Mouse (Mus musculus) heart, postnatal 10 days (tissue): ENCODE measurements around the gene Gpr1. TPM values are rescaled to one million over a fixed set of nuclear protein-coding genes. Genes with fewer than 3 reads are reported as not detected.
A peak's percentile ranks its signal among the peaks of the same experiment; 100 is the strongest.
"Not testable (repeated sequence)": the region's sequence is repeated elsewhere in the genome, so short reads cannot be mapped to it uniquely, and the experiment has no call there.

Experiments
- DNase-seq, 2 experiments: peaks; one replicate each; pipeline ENCODE4 v3.0.0; 2021
- intact Hi-C: fragments of 180-260 bp; cut with DNase I; formaldehyde crosslinking; loops from one replicate; pipeline ENCODE4 v1.15.1; 2025
- microRNA-seq, 2 experiments: library from miRNA; unstranded; fragments of <30 nt; microRNA quantifications; one replicate each; pipeline ENCODE4 v1.2.0; 2022
- total RNA-seq, 2 experiments: library from RNA; stranded (reverse); gene quantifications; 2 replicates each; pipeline ENCODE4 v1.2.3; 2021

Gpr1 gene
- total RNA-seq, 2 experiments from 2014 or later = 0.22 to 0.35 TPM

- peak; percentile 82 to 85 for DNase-seq
- intact Hi-C loops = loop anchor here (2.0 kb wide), 1 partner anchor 71 kb away; no protein-coding TSS in a partner anchor
These were observed 32.1 kb downstream of the Gpr1 start for GRCm38 (mm10) chr1:63182212-63182611.

- intact Hi-C loops = no loop called here
These were observed 32.9 kb downstream of the Gpr1 start for GRCm38 (mm10) chr1:63181480-63181879.

GRCm38 (mm10) chr1:63181019-63181418, 33.3 kb downstream of the Gpr1 start:
- intact Hi-C loops = no loop called here
- DNase-seq = peak; percentile 95 to 96

More at GRCm38 (mm10) chr1:63181480-63181879, 32.9 kb downstream of the Gpr1 start:
- DNase-seq = no peak

- intact Hi-C loops, DNase-seq: not testable (repeated sequence)
These were observed 33.8 kb downstream of the Gpr1 start for GRCm38 (mm10) chr1:63180575-63180974.

- intact Hi-C loops = no loop called here
- DNase-seq = no peak
These were observed 34.2 kb downstream of the Gpr1 start for GRCm38 (mm10) chr1:63180122-63180521.

- no peak for DNase-seq
- intact Hi-C loops = no loop called here
These were observed 36.0 kb downstream of the Gpr1 start for GRCm38 (mm10) chr1:63178308-63178707.

- intact Hi-C loops = no loop called here
These were observed 37.5 kb downstream of the Gpr1 start, which contains the start of the genes Eef1b2 and Ndufs1 for GRCm38 (mm10) chr1:63176604-63177421. Eef1b2 (plus strand) TSS chr1:63176825. Ndufs1 (minus strand) TSS chr1:63176833.

GRCm38 (mm10) chr1:63176259-63176603, 38.1 kb downstream of the Gpr1 start:
- intact Hi-C loops = no loop called here
- no peak for DNase-seq

More at GRCm38 (mm10) chr1:63176604-63177421, 37.5 kb downstream of the Gpr1 start, which contains the start of the genes Eef1b2 and Ndufs1:
- peak; percentile 99 for DNase-seq

GRCm38 (mm10) chr1:63175853-63176252, 38.5 kb downstream of the Gpr1 start:
- peak in 1 of 2 experiments; percentile 53 for DNase-seq
- intact Hi-C loops = no loop called here

- DNase-seq = no peak
- intact Hi-C loops = no loop called here
These were observed 45.7 kb downstream of the Gpr1 start for GRCm38 (mm10) chr1:63168638-63169037.

- intact Hi-C loops = no loop called here
- no peak for DNase-seq
These were observed 74.1 kb downstream of the Gpr1 start for GRCm38 (mm10) chr1:63140231-63140630.

- intact Hi-C loops, DNase-seq: not testable (repeated sequence)
These were observed 75.8 kb downstream of the Gpr1 start for GRCm38 (mm10) chr1:63138586-63138985.

GRCm38 (mm10) chr1:63137971-63138370, 76.4 kb downstream of the Gpr1 start:
- no peak for DNase-seq
- intact Hi-C loops = no loop called here

GRCm38 (mm10) chr1:63134530-63134929, 79.8 kb downstream of the Gpr1 start:
- no peak for DNase-seq
- intact Hi-C loops = no loop called here

Small RNA genes lying within 50 kb of the gene (microRNA-seq; reads per million reads assigned to microRNA genes)
- gene Gm24557 (0 reads per million in 2 experiments), gene Gm27512 (0 reads per million in 2 experiments)

Other genes with a start within 250 kb of the Gpr1 start
- gene Ino80d, start 99.9 kb downstream of the Gpr1 start, total RNA-seq = 10 to 100 TPM; 25.7 to 26.6 TPM
- 100 to 1,000 TPM; 445 to 453 TPM for gene Eef1b2, start 37.7 kb downstream of the Gpr1 start, total RNA-seq
- gene Ndufs1, start 37.7 kb downstream of the Gpr1 start, total RNA-seq = 100 to 1,000 TPM; 670 to 683 TPM
- 1 to 10 TPM; 1.6 TPM for gene Zdbf2, start 58.7 kb upstream of the Gpr1 start, total RNA-seq
- 1 to 10 TPM; 2.2 to 4.2 TPM for gene Adam23, start 231.3 kb upstream of the Gpr1 start, total RNA-seq